In the genomic region with DNA sequence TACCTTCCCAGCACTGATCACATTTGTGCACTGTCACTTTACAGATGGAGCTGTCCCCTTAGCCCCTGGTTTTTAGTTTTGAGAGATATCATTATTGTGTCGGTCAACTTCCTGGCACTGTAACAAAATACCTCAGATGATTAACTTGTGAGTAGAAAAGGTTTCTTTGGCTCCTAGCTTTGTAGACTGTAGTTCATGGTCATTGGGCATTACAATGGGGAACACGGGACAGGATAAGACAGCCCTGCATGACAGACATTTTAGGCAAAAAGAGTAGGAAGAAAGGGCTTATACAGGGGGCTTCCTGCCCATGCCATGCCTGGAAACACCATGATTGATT, we compare ENCODE assay signal across 26 mouse cellular contexts. TPM values are rescaled to one million over a fixed set of nuclear protein-coding genes. Genes with fewer than 3 reads are reported as not detected.
DNase-seq lines count a peak whose midpoint lies in the region; ATAC-seq lines count a peak whose summit lies in the region.
"Had no signal": no experiment of that assay in that cellular context is flagged by ENCODE, and none has a peak within 500 bp of the region (broad histone marks: within the 10 kb centered on the region; RNA-seq: fewer than 3 reads in every experiment).

No protein-coding gene starts in this region.

- H3K9me3 ChIP-seq in midbrain, embryonic 11.5 days (ENCODE audit: control insufficient read depth, low read length): no peaks in the 10 kb centered on the region
- H3K9me3 ChIP-seq in midbrain, embryonic 13.5 days: no peaks in the 10 kb centered on the region
- H3K9me3 ChIP-seq: embryonic facial prominence, embryonic 10.5 days; embryonic facial prominence, embryonic 13.5 days; forebrain, embryonic 12.5 days; forebrain, embryonic 15.5 days; hindbrain, embryonic 10.5 days; hindbrain, embryonic 13.5 days had no signal

- no peak for ATAC-seq in midbrain, embryonic 11.5 days (ENCODE audit: low FRiP score)
- no peak for ATAC-seq in midbrain, embryonic 13.5 days
- ATAC-seq: forebrain, embryonic 15.5 days; hindbrain, embryonic 16.5 days had no signal

- peak; percentile 59 for DNase-seq in kidney, adult 9 months
- no peak for DNase-seq in kidney, postnatal 14 days
- DNase-seq in midbrain, embryonic 11.5 days (ENCODE audit: low spot score, missing footprints): peak; percentile 74
- peak; percentile 11 for DNase-seq in NIH3T3 (ENCODE audit: low read depth)
- DNase-seq in thymus, postnatal 0 days (ENCODE audit: low spot score): no peak
- DNase-seq: cerebellum, adult 11-12 months; cerebellum, adult 8-10 months; cerebellum, postnatal 10 days; cerebellum, postnatal 36 days; embryo, embryonic 11 days; gastrocnemius, postnatal 10 days; heart, postnatal 36 days had no signal

- no peak overlapping the region for H3K27ac ChIP-seq in midbrain, embryonic 11.5 days (ENCODE audit: low read depth, low read length)
- no peak overlapping the region for H3K27ac ChIP-seq in midbrain, embryonic 13.5 days
- H3K27ac ChIP-seq: embryonic facial prominence, embryonic 10.5 days; embryonic facial prominence, embryonic 13.5 days; forebrain, embryonic 12.5 days; forebrain, embryonic 15.5 days; hindbrain, embryonic 10.5 days; hindbrain, embryonic 13.5 days had no signal

- H3K36me3 ChIP-seq in midbrain, embryonic 11.5 days (ENCODE audit: control insufficient read depth, insufficient read depth, low read length): no peaks in the 10 kb centered on the region
- no peaks in the 10 kb centered on the region for H3K36me3 ChIP-seq in midbrain, embryonic 13.5 days
- H3K36me3 ChIP-seq: embryonic facial prominence, embryonic 10.5 days; embryonic facial prominence, embryonic 13.5 days; forebrain, embryonic 12.5 days; forebrain, embryonic 15.5 days; hindbrain, embryonic 10.5 days; hindbrain, embryonic 13.5 days had no signal

- H3K9ac ChIP-seq in midbrain, embryonic 11.5 days (ENCODE audit: low read length): no peak overlapping the region
- no peak overlapping the region for H3K9ac ChIP-seq in midbrain, embryonic 13.5 days (replicated peaks)
- H3K9ac ChIP-seq: embryonic facial prominence, embryonic 13.5 days; forebrain, embryonic 12.5 days; forebrain, embryonic 15.5 days; hindbrain, embryonic 13.5 days had no signal

- no peak overlapping the region for H3K4me2 ChIP-seq in midbrain, embryonic 11.5 days
- H3K4me2 ChIP-seq in midbrain, embryonic 13.5 days (replicated peaks): no peak overlapping the region
- H3K4me2 ChIP-seq: embryonic facial prominence, embryonic 13.5 days; forebrain, embryonic 12.5 days; forebrain, embryonic 15.5 days; heart, embryonic 11.5 days; hindbrain, embryonic 13.5 days had no signal

- 89% methylated on average over 2 of the region's 2 CpGs for WGBS in midbrain, embryonic 11.5 days
- 87% methylated on average over 2 of the region's 2 CpGs for WGBS in midbrain, embryonic 13.5 days

- no peaks in the 10 kb centered on the region for H3K27me3 ChIP-seq in midbrain, embryonic 11.5 days (ENCODE audit: control insufficient read depth, insufficient read depth, low read length)
- 0 out of 2 replicates have a peak, but pooled peaks cover 4% of the 10 kb centered on the region for H3K27me3 ChIP-seq in midbrain, embryonic 13.5 days
- H3K27me3 ChIP-seq: forebrain, embryonic 15.5 days had no signal

- H3K4me1 ChIP-seq in midbrain, embryonic 11.5 days (ENCODE audit: control insufficient read depth, insufficient read depth, low read length): no peaks in the 10 kb centered on the region
- H3K4me1 ChIP-seq in midbrain, embryonic 13.5 days (replicated peaks): 0 out of 2 replicates have a peak, but pooled peaks cover 3% of the 10 kb centered on the region
- H3K4me1 ChIP-seq: forebrain, embryonic 12.5 days; forebrain, embryonic 15.5 days; hindbrain, embryonic 13.5 days had no signal

- no peak overlapping the region for H3K4me3 ChIP-seq in midbrain, embryonic 11.5 days (ENCODE audit: low read depth, low read length)
- no peak overlapping the region for H3K4me3 ChIP-seq in midbrain, embryonic 13.5 days (replicated peaks)
- H3K4me3 ChIP-seq: embryonic facial prominence, embryonic 10.5 days; embryonic facial prominence, embryonic 13.5 days; erythroblast, embryonic 14.5 days; forebrain, embryonic 12.5 days; forebrain, embryonic 15.5 days; hindbrain, embryonic 10.5 days; hindbrain, embryonic 13.5 days had no signal

RNA-seq across cellular contexts. Expression of gene Mesp1, which starts 11.1 kb away (rescaled TPM):
- polyA plus RNA-seq in midbrain, embryonic 11.5 days (2014; fragmentation: Nextera tagmentation; extraction: Ambion mirVana): not detected in 2 replicates
- not detected in 2 replicates for polyA plus RNA-seq in midbrain, embryonic 13.5 days (2015; fragmentation: Nextera tagmentation; extraction: Ambion mirVana)
- 0.14 TPM in 1 of 2 replicates, not detected in the other for polyA plus RNA-seq in thymus, postnatal 0 days (2015; fragmentation: Nextera tagmentation; extraction: Ambion mirVana)
- polyA plus RNA-seq: adrenal gland, adult 2 months; embryonic facial prominence, embryonic 13.5 days; forebrain, embryonic 12.5 days; forebrain, embryonic 15.5 days; heart, embryonic 11.5 days; heart, embryonic 14.5 days; heart, postnatal 0 days; hindbrain, embryonic 10.5 days; hindbrain, embryonic 13.5 days had no signal

RNA-seq across cellular contexts. Expression of gene Mesp2, which starts 28.0 kb away (rescaled TPM):
- 0.40 TPM in 2 replicates for polyA plus RNA-seq in midbrain, embryonic 11.5 days (2014; fragmentation: Nextera tagmentation; extraction: Ambion mirVana)
- polyA plus RNA-seq in midbrain, embryonic 13.5 days (2015; fragmentation: Nextera tagmentation; extraction: Ambion mirVana): 0.57 and 0.65 TPM in 2 replicates
- 0.09 and 0.10 TPM in 2 replicates for polyA plus RNA-seq in thymus, postnatal 0 days (2015; fragmentation: Nextera tagmentation; extraction: Ambion mirVana)
- polyA plus RNA-seq: erythroblast, embryonic 14.5 days had no signal

RNA-seq across cellular contexts. Expression of gene Wdr93, which starts 39.5 kb away (rescaled TPM):
- 0.33 and 0.39 TPM in 2 replicates for polyA plus RNA-seq in midbrain, embryonic 11.5 days (2014; fragmentation: Nextera tagmentation; extraction: Ambion mirVana)
- polyA plus RNA-seq in midbrain, embryonic 13.5 days (2015; fragmentation: Nextera tagmentation; extraction: Ambion mirVana): 0.08 and 0.27 TPM in 2 replicates
- 0.13 and 0.31 TPM in 2 replicates for polyA plus RNA-seq in thymus, postnatal 0 days (2015; fragmentation: Nextera tagmentation; extraction: Ambion mirVana)
- polyA plus RNA-seq: erythroblast, embryonic 14.5 days; heart, postnatal 0 days had no signal

RNA-seq across cellular contexts. Expression of gene Pex11a, which starts 39.6 kb away (rescaled TPM):
- polyA plus RNA-seq in midbrain, embryonic 11.5 days (2014; fragmentation: Nextera tagmentation; extraction: Ambion mirVana): 8.4 TPM in 2 replicates
- 11.8 and 13.7 TPM in 2 replicates for polyA plus RNA-seq in midbrain, embryonic 13.5 days (2015; fragmentation: Nextera tagmentation; extraction: Ambion mirVana)
- polyA plus RNA-seq in thymus, postnatal 0 days (2015; fragmentation: Nextera tagmentation; extraction: Ambion mirVana): 5.7 and 6.1 TPM in 2 replicates
- polyA plus RNA-seq: erythroblast, embryonic 14.5 days had no signal

RNA-seq across cellular contexts. Expression of gene Plin1, which starts 49.8 kb away (rescaled TPM):
- not detected in 2 replicates for polyA plus RNA-seq in midbrain, embryonic 11.5 days (2014; fragmentation: Nextera tagmentation; extraction: Ambion mirVana)
- not detected in 2 replicates for polyA plus RNA-seq in midbrain, embryonic 13.5 days (2015; fragmentation: Nextera tagmentation; extraction: Ambion mirVana)
- 1.1 TPM in 1 of 2 replicates, not detected in the other for polyA plus RNA-seq in thymus, postnatal 0 days (2015; fragmentation: Nextera tagmentation; extraction: Ambion mirVana)
- polyA plus RNA-seq: cortical plate, adult 2 months; embryonic facial prominence, embryonic 13.5 days; erythroblast, embryonic 14.5 days; forebrain, embryonic 15.5 days; heart, embryonic 11.5 days; heart, embryonic 14.5 days; hindbrain, embryonic 10.5 days had no signal

Comparison
In these comparisons a context has a peak if more than half of its experiments do, and no peak if none do; other contexts are left out.
1. DNase-seq: peak in kidney, adult 9 months (single experiment), midbrain, embryonic 11.5 days (single experiment) and NIH3T3 (single experiment); none in kidney, postnatal 14 days (single experiment) and thymus, postnatal 0 days (single experiment).